Mouse (Mus musculus) Muller cell, postnatal 12 days (primary cell): ENCODE results near the gene Prr5l.

ENCODE experiments used
- DNase-seq: peaks from one replicate; pipeline ENCODE4 v3.0.0-alpha.2; 2015; ENCODE audit errors: inconsistent ontology term

Gene Prr5l

DNA sequence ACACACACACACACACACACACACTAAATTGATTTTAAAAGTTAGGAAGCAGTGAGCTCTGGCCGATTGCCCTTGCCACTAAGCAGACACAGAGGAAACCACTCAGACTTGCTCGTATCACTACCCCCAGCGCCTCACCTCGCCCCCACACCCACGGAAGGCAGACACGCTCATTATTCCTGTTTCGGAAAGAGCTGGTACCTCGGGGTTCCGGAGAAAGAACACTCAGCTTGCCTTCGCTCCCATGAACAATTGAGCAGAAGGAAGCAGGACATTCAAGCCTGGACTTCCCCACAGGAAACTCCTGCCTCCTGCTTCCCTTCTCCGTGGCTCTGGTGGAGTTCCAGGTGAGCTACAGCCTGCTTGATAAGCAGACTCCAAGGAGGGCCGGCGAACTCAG lies 60.0 kb downstream of the Prr5l start:
- no peak for DNase-seq

DNA sequence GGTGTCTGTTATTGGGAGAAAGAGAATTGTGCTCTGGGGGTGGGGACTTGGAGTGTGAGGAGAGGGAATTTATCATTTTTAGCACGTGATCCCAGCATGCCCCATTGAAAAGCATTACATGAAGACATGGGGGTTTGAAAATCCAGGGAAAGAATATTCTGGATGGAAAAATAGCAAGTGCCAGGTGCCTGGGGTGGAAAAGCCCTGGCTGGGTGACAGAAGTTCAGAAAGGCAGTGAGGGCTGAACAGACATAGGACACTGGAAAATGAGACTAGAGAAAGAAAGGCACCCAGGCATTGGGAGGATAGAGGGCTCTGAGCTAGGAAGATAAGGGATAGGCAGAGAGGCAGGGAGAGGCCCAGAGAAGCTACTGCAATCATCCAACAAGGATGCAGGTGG lies 62.0 kb downstream of the Prr5l start:
- no peak for DNase-seq

DNA sequence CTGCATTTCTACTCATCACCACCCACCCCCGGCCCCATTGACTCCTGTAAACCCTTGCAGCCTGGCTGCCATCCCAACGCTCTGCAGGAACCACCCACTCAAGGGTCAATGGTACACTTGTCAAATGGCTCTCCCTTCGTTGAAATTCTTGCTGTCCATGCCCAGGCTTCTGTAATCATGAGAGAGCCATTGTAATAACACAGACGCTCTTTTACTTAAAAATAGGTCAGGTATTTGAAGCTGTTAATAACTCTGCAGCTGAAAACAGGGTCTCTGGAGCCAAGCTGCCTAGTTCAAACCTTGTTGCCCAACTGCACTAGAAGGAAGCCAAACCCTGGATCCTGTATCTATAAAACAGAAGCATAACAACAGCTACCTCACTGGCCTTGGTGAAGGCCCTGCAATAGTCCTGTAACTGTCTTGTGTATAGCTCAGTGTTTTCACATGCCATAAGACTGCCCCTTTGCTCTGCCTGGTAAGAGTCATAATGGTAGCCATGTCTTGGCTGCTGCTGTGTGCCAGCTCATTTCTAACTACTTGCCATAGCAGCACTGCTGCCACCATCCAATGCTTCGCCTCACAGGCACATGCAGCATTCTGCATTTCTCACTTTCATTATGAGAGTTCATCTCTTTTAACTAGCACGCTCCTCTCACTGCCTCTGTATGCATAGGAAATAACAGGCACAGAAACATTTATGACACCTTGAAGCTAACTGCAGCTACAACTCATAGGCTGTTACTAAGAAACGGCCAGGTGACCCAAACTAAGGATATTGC lies 63.7 kb downstream of the Prr5l start:
- DNase-seq: peak; percentile 86

GRCm38 (mm10) chr2:101816646-101817308 lies 66.0 kb downstream of the Prr5l start:
- no peak for DNase-seq

DNA sequence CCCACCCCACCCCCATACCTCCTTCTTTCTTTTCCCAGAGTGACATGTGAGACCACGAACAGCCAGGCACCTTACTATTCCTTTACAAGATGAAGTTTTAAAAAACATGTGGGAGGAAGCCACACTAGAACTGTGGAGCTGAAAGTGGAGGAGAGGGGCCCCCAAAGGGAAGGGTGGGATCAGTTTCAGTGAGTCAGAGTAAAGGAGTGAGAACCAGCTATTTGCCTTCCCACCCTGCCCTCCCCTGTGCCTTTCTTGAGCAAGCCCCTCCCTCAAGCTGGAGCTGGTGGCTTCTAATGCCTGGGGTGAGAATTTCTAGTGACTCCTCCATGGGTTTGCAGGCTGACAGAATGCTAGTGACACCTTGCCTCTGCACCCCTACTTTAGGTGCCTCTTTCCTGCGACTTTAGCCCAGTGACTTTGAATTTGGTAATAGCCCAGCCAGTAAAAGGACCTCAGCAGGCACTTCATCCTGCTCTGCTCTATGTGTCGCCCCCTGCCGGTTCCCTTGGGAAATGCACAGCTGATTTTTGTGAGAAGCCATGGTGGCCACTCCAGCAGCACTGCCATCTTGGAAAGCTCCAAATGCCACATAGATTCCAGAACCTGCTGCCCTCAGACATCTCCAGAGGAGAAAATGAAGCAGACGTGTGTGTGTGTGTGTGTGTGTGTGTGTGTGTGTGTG lies 67.4 kb downstream of the Prr5l start:
- DNase-seq: no peak

- no peak for DNase-seq
These were observed 68.6 kb downstream of the Prr5l start for GRCm38 (mm10) chr2:101814272-101814625.

- DNase-seq: no peak
These were observed 69.1 kb downstream of the Prr5l start for GRCm38 (mm10) chr2:101813581-101814271.

DNA sequence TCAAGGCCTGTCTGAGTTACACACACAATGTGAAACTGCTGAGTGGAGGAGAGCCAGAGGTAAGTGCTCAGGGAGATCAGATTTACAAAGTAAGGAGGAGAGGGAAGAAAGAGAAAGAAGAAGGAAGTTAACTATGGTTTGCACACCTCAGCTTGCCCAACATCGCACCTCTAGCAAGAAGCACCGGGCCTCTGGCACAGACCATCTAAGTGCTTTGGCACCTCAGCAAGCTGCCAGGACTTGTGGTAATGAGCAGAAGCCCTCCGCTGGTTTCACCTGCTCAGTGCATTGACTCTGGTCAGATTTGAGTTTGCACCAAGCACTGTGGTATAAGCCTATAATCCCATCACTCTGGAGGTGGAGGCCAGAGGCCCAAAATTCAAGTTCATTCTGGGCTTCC lies 70.9 kb downstream of the Prr5l start:
- no peak for DNase-seq

DNA sequence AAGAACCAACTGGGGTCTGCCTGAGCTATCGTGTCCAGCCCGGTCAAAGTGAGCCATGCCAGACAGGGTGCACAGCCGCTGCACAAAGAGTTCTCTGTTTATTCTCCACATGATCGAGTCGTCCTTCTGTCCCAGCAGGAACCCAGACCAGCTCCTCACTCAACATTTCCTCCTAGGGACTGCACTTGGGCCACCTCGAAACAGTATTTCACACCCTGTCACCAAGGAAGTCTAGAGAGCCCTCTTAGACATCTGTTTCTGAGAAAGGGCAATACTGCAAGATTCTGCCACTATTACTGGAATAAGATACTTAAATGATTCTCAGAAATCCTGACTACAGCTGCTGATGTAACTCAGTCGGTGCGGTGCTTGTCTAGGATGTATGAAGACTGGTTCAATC lies 72.1 kb downstream of the Prr5l start:
- DNase-seq: no peak

GRCm38 (mm10) chr2:101809640-101810305 lies 73.1 kb downstream of the Prr5l start:
- DNase-seq: no peak

DNA sequence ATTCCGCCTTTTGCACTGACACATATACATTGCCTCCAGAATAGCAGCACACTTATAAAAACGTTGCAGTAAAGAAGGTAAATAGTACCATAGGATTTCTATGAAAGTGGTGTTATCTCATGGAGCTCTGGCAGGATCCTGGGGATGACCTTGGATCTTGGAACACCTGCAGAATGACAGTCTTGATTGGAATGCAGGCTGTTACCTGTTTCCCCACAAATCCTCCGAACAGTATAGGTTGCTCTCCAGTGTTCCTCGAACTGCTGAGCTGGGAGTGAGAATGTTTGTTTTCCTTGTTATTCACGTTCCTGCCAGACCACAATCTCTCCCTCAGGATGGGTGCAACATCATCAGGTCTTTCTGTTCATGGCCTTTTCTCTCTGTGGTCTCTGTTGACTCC lies 75.1 kb downstream of the Prr5l start:
- no peak for DNase-seq

DNA sequence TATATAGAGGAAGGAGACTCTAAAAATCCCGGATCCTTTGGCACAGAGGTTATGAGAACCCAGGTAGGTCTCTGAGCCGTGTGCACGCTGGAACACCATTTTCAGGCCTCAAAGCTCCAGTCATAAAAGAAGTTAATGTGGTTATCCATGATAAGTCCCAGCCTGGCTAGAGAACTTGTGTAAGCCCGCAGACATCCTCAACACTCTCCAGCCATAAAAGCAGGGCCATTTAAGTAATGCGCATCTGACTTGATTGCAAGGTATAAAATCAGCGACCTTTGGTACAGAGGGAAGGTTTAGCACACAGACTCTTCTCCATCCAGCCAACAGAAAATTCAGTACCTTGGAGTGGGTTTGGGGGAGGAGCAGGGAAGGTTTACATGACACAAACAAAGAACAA lies 80.6 kb downstream of the Prr5l start:
- no peak for DNase-seq

DNA sequence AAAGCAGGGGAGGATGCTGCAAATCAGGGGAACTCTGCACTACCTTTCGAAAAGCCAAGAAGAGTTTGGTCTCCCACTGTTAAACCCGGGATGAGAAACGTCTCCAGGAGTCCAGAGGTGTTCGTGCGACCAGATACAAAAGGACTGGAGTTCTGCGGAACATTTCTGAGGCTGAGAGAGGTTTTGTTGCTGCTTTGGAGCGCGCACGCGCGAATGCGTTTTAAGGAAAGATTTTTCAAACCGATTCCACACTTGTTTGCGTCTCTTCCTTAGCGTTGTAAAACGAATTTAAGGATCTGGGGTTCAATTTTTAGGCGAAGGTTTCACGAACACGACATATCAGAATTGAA lies 85.0 kb downstream of the Prr5l start:
- DNase-seq: no peak

DNA sequence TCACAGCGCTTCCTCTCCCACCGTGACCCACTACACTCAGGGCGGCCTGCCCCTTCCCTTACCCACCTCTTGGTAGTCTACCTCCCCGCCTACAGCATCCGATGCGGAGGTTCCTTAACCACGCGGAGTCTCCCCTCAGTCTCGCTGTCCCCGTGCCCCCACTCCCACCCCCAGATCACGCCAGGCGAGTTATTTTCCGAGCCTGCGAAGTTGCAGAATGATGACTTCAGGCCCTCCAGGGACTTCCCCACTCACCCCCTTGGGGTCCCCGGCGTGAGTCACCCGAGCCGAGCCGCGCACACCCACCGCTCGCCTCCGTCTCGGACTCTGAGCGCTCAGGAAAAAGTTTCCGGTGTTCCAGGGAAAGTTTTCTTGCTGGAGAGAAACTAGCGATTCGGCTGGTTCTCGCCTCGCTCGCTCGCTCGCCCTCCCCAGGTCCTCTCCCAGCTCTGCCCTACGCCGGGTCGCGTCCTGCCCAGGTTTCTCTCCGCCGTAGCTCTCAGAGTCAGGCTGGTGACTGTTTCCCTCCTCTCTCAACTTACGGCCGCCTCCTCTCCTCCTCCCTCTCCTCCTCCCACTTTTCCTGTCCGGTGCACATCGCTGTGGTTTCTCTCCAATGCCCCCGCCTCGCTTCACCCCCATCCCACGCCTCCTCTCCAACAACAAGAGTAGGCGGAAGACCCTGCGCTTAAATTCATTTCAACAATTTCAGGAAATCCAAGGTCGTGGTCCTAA lies 85.5 kb downstream of the Prr5l start:
- DNase-seq: peak; percentile 84

DNA sequence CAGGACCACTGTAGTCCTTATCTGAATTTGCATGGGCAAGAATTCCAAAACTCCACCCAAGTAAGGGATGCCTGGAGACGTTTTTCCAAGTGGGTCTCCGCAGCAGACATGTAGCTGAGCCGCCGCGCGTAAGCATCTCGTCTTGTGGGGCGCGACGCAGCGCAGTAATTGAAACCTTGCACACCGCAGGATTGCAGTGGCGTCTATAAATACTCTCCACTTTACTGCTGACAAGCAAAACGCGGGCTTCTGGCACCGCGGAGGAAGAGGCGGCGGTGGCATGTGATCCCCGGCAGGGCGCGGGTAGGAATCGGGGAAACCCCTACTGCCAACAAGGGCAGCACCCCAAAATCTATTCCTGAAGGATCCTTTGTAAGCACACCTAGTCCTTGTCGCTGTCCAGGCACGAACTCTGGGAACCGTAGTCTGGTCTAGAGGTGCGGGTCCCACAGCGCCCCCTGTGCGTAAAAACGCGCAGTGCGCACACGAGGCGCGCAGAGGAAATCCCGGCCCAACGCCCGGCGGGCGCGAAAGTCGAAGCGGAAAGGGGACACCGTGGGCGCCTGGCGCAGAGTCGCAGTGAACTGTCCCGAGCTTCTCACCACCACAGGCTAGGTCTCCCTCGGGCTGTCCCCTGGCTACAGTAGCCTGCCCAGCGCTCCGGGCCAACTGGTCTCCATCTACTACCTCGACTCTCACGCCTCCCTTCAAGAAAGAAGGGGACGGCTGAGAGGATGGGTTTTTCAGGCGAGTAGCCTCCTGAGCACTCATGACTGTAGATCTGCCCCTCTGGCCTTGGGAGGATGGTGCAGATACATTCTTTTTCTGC lies 86.3 kb downstream of the Prr5l start:
- peak; percentile 89 for DNase-seq

- peak; percentile 38 for DNase-seq
These were observed 90.7 kb downstream of the Prr5l start for GRCm38 (mm10) chr2:101792130-101792529.

DNA sequence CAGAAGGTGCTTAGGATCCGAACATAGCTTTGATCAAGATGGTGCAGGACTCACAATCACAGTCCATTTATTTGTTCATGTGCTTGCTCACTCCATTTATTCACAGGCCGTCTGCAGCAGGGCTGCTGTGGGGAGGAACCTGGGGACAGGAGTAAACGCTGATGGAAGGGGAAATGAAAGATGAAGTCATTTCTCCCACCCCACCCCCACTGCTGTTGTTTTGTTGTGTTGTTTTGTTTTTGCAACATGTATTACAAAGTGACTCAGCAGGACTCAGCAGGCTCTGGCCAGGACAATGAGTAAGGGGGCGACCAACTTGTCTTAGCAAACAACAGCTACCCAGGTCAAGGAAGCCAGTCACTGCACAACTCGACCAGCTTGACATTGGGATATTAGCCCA lies 99.6 kb downstream of the Prr5l start:
- DNase-seq: no peak

DNA sequence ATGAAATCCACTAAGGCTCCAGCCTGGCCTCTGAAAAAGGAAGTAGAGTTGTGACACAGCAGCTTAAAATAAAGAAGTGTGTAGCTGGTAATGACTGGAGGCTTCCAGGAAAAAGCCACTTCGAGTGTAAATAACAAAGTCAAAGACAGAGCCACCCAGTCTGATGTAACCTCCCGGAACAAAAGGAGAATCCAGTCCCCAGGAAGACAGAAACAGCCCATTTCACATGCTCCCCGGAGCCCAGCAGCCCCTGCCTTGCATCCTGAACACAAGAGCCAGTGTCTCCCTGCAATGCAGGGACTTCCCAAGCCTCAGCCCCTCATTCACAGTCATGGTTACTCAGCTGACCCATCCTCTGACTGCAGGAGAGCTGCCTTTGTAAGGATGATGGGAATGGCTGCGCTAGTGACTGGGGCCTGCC lies 101.5 kb downstream of the Prr5l start:
- no peak for DNase-seq

- no peak for DNase-seq
These were observed 104.7 kb downstream of the Prr5l start for GRCm38 (mm10) chr2:101778080-101778479.

GRCm38 (mm10) chr2:101763503-101763902 lies 119.3 kb downstream of the Prr5l start:
- no peak for DNase-seq
